Mouse (Mus musculus): ENCODE results near the gene Nckipsd.
A peak's percentile ranks its signal among the peaks of the same experiment; 100 is the strongest.

DNA sequence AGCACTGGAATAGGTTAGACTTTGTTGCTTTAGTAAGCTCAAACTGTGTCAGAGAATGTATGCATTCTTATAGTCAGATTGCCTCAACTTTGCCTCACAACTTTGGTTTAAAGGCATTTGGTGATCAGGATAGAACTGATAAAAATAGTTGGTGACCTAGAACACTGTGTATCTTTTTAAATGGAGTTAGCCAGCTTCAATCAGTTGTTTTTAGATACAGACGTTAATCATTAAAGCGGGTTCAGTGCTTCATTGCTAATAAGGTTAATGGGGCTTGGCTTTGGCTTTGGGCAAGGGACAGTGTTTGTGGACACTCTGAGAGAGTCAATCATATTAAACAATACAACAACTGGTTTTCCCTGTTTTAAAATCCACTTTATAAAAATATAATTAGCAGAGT lies 12.9 kb upstream of the Nckipsd start:
- TF ChIP-seq CTCF (IDR thresholded peaks at IDR 0.05; ENCODE audit: low read depth) (no peak), EP300 (IDR thresholded peaks at IDR 0.05; ENCODE audit: low read depth) (peak; percentile 31; the same call in 1 of the 2 replicates)
